Mouse (Mus musculus) cerebral cortex, adult 2 months (tissue): ENCODE results near the gene Olfr684.

Experiments used
- WGBS: fragments of 180-500 bp; shearing (Covaris S2); methylation state at CpG from one replicate; pipeline ENCODE4 v1.1.7; 2018; 5-methylcytosine and 5-hydroxymethylcytosine counted together

Olfr684 gene

DNA sequence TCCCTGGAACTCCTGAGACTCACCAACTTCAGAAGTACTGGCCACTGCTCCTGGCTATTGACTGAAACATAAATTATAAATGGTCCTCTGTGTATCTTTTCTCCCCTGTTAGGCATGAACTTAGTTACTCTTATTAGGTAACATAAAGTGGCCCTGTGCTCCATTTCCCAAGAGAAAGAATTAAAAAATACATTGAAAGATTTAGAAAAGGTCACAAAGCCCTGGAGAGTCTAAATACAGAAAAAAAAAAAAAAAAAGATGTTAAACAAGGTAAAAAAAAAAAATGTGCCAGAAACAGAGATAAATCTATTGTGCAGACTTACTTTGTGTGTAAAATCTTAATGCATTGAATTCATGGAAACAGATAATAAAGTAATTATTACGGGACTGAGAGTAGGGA lies at the start of gene Olfr684:
Gene Olfr684 (minus strand): TSS at position 101 of the 400 bp plus-strand sequence.
- WGBS: 64% methylated on average over 1 of the region's 1 CpGs

DNA sequence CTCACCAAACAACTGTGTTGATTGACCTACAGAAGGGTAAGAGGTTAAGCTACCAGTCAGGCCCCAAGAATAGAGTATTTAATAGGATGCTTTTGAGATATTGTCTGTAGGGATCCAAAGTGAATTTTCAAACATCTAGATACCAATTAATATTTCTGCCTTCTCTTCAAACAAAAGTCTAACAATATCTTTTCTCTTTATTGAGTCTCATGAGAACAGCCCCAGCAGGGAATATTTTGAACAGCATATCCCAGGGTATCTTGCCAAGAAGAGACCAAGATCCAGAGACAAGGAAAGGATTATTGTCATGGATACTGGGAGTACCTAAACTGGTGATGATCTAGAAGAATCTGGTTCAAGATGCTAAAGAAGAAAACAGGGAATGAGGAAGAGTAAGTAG lies 43.9 kb upstream of the Olfr684 start, which contains the start of gene Olfr686:
Gene Olfr686 (minus strand): TSS at position 101 of the 400 bp plus-strand sequence.

DNA sequence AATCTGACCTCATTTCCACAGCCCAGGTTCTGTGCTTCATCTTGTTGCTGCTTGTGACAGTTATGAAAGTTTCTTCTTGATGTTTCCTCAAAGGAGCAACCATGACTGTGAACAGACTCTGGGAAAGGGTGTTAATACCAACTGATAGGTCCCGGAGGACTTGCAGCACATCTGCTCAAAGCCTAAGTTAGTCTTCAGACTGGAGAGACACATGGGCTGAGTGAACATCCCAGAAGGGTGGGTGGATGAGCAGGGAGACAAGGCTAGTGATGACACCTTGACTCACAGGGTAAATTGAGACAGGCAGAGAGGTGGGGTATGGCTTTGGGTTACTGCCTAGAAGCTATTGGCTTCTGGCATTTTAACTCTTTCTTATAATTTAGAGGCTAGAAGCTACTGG lies 22.5 kb upstream of the Olfr684 start, which contains the start of gene Olfr685:
Gene Olfr685 (minus strand): TSS at position 101 of the 400 bp plus-strand sequence.
- WGBS: 47% methylated on average over 1 of the region's 1 CpGs

DNA sequence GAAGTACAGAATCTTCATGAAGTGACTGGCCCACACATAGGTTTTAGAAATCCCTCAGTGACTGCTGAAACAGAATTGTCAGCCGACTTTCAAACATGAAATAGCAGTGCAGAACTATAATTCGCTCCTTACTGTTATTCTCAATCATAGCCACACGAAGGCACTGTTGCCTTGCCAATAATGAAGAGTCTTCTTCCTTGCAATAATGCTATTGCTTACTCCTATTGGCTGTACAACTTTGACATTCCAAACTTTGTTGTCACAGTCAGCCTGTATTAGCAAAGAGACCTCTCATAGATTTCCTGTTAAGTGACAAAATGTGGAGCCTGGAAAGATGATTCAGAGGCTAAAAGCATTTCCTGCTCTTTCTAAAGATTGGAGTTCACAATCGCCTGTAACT lies 7.3 kb upstream of the Olfr684 start:
- WGBS: 42% methylated on average over 4 of the region's 4 CpGs

DNA sequence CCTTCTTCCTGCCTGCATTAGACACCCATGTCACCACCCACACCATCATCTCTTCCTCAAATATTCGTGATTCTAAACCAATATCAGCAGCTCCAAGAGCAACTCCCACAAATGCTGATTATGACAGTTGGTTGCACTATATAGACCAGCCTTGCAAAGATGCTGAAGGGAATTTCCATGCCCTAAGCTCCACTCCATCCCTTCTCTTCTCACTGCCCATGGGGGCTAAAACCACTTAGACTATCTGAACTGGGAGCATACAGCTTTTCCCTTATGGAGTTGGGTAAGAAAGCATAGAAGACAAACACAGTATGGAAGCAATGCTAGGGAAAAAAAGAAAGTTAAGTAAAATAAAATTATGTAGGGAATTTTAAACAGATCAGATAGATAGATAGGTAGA lies 16.5 kb downstream of the Olfr684 start, which contains the start of gene Olfr683:
Gene Olfr683 (minus strand): TSS at position 101 of the 400 bp plus-strand sequence.
- 62% methylated on average over 1 of the region's 1 CpGs for whole genome bisulfite sequencing

DNA sequence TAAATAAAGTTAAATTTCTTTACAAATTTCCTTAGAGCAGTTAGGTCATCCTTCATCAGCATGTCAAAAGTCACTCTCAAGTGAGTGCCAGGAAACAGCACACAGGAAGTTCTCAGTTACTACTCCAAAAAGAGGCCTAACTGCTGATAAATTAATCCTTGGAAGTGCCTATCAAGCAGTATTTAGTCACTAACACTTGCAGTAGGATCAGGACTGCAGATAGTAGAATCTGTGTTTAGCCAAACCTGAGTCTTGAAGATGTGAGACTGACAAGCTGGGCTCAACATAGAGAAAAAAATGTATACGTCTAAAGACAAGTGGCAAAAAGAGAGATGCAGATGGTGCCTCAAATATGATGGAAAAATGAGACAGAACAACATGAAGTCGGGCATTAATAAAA lies 22.2 kb downstream of the Olfr684 start:
- WGBS: 75% methylated on average over 2 of the region's 2 CpGs

DNA sequence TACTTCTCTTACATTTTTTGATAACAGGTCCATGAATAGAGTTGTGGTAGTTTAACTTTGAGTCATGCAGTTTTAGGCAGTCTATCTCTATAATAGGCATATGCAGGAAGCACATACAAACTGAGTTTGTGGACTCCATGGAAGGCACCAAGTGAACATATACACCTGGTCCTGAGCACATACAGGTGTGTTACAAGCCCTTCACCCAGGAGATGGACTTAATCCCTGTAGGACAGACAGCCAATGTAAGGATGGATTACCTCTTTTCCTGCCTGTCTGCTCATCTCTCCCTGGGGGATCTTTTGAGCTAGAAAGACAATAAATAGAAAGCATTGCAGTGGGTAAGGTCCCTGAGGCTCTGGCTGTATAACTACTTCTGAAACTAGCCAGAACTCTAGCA lies 46.9 kb downstream of the Olfr684 start, which contains the start of gene Olfr681:
Gene Olfr681 (plus strand): TSS at position 301 of the 400 bp plus-strand sequence.

